Mouse (Mus musculus) small intestine, adult 2 months (tissue): ENCODE results near the gene Rtkn2. TPM values are rescaled to one million over a fixed set of nuclear protein-coding genes. Genes with fewer than 3 reads are reported as not detected.

Experiments used
- H3K27ac ChIP-seq: fragments of 200-500 bp; 2 replicates; pipeline ENCODE4 v1.5.1; 2012; ENCODE audit warnings: low read depth, low read length, control low read depth, inconsistent platforms; ENCODE audit not compliant: insufficient read depth
- H3K27me3 ChIP-seq: fragments of 200-500 bp; 2 replicates; pipeline ENCODE4 v1.6.1; 2012; ENCODE audit warnings: mild to moderate bottlenecking, moderate library complexity, low read length, inconsistent platforms; ENCODE audit not compliant: control insufficient read depth, insufficient read depth
- H3K36me3 ChIP-seq: fragments of 200-500 bp; 2 replicates; pipeline ENCODE4 v1.6.1; 2012; ENCODE audit warnings: mild to moderate bottlenecking, low read length, control low read depth, inconsistent platforms; ENCODE audit not compliant: control insufficient read depth, insufficient read depth
- H3K4me1 ChIP-seq: fragments of 200-500 bp; 2 replicates; pipeline ENCODE4 v1.6.1; 2012; ENCODE audit warnings: low read length, inconsistent platforms, mixed read lengths; ENCODE audit not compliant: control insufficient read depth, insufficient read depth, insufficient read length
- H3K4me3 ChIP-seq: fragments of 200-500 bp; 2 replicates; pipeline ENCODE4 v1.5.1; 2012; ENCODE audit warnings: low read depth, mild to moderate bottlenecking, control low read depth, inconsistent platforms, low read length, moderate library complexity
- CTCF ChIP-seq: fragments of 200-500 bp; IDR thresholded peaks from 2 replicates; pipeline ENCODE4 v1.5.1; 2012; ENCODE audit warnings: low read depth, mild to moderate bottlenecking, control low read depth, inconsistent platforms, low read length, moderate library complexity, mixed read lengths; ENCODE audit not compliant: insufficient replicate concordance, insufficient read length; ENCODE audit errors: extremely low read depth
- POLR2A ChIP-seq: fragments of 200-500 bp; IDR thresholded peaks from 2 replicates; pipeline ENCODE4 v1.6.1; 2012; ENCODE audit warnings: low read depth, mild to moderate bottlenecking, control low read depth, inconsistent platforms, low read length, moderate library complexity
- WGBS: fragments of 180-500 bp; shearing (Covaris S2); methylation state at CpG from one replicate; pipeline ENCODE4 v1.1.7; 2018; 5-methylcytosine and 5-hydroxymethylcytosine counted together
- polyA plus RNA-seq: library from polyadenylated mRNA; depleted of rRNA; stranded (reverse); fragments of >200 nt; gene quantifications from 2 replicates; pipeline ENCODE4 v1.2.3, GENCODE M21; 2012

The Rtkn2 gene
- polyA plus RNA-seq, 1 experiment = 0.06 TPM

DNA sequence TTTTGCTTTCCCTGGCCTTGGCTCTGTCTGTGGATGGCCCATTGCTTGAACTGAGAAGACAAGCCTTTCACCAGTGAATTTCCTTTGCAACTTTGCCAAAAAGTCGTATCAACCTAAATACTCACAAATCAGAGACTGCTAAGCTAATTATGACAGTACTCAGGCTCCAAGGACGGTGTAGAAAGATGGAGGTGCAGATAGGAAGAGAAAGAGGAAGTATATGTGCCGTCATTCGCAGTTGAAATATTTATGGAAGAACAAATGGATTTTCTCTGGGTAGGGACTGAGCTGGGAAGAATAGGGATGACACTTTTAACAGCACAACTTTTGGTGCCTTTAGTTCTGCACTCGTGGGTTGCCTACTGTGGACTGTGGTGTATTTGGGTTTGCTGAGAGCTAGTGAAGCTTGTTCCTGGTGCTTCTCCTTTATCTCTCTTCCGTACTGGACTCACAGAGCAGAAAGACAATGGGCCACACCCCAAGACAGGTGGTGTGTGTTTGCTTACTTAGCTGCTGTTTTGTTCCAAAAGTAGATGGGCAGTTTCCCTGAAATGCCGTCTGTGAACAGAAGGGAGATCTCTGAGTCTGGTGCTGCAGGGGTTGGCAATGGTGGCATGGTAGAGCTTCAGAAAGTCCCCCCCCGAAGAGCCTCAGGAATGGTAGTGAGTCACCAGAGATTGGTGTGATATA lies 29.2 kb upstream of the Rtkn2 start:
- TF ChIP-seq POLR2A (no peak), CTCF (no peak)
- no peaks in the 10 kb centered on the region for H3K4me1 ChIP-seq
- H3K36me3 ChIP-seq = no peaks in the 10 kb centered on the region
- WGBS = 42% methylated on average over 8 of the region's 8 CpGs
- H3K4me3 ChIP-seq = no peak overlapping the region
- no peak overlapping the region for H3K27ac ChIP-seq
- H3K27me3 ChIP-seq = no peaks in the 10 kb centered on the region

GRCm38 (mm10) chr10:67951690-67952089 lies 27.7 kb upstream of the Rtkn2 start:
- TF ChIP-seq CTCF (no peak), POLR2A (no peak)
- Histone ChIP-seq H3K36me3 (no peaks in the 10 kb centered on the region), H3K27me3 (no peaks in the 10 kb centered on the region; the same call in 1 of the 2 replicates), H3K27ac (no peak overlapping the region), H3K4me3 (no peak overlapping the region), H3K4me1 (no peaks in the 10 kb centered on the region)
- 38% methylated on average over 4 of the region's 4 CpGs for WGBS

- Histone ChIP-seq H3K4me3 (no peak overlapping the region), H3K27me3 (no peaks in the 10 kb centered on the region; the same call in 1 of the 2 replicates), H3K4me1 (no peaks in the 10 kb centered on the region), H3K27ac (no peak overlapping the region), H3K36me3 (no peaks in the 10 kb centered on the region)
- no peak for TF ChIP-seq POLR2A
- no peak for TF ChIP-seq CTCF
- 92% methylated on average over 2 of the region's 2 CpGs for WGBS
These were observed 23.4 kb upstream of the Rtkn2 start for GRCm38 (mm10) chr10:67955982-67956381.

- Histone ChIP-seq H3K27ac (no peak overlapping the region), H3K4me3 (no peak overlapping the region), H3K36me3 (no peaks in the 10 kb centered on the region), H3K4me1 (no peaks in the 10 kb centered on the region), H3K27me3 (no peaks in the 10 kb centered on the region; the same call in 1 of the 2 replicates)
- no peak for TF ChIP-seq CTCF
- no peak for TF ChIP-seq POLR2A
- 29% methylated on average over 3 of the region's 3 CpGs for WGBS
These were observed 19.4 kb upstream of the Rtkn2 start for GRCm38 (mm10) chr10:67959982-67960381.

DNA sequence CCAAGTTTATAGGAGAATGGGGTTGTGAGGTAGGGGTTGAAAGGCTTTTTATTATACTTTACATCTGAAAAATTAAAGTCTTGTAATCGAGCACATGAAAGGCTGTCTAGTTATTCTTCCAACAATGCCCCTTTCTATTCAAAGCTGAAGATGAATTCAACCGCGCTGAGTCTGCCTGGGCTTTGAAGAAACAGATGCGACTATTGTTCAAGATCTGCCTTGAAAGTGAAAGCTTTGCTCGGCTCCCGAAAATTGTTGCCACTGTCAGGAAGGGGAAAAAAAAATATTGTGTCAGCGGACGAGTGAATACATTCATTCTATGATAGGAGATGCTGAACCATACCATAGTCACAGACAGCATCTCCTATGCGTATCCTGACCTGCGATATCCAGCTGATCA lies 16.9 kb upstream of the Rtkn2 start:
- no peaks in the 10 kb centered on the region for H3K36me3 ChIP-seq
- 58% methylated on average over 10 of the region's 10 CpGs for WGBS

DNA sequence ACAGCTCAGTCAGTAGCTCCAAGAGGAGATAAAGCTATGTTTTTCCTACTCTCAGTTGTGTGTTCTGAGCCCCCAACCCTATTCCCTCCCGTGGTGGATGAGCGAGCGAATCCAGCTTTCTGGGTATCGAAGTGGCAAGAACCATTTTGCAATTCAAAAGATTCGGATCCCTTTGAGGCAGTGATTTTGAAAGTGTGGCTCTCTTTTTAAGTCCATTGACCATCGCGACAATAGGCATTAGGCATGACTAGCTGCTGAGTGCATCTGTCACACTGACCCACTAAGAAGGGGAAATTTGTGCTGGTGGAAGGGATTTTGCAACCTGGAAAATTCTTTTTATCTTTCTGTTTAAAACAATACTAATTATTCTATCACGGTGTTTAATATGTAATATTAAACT lies 15.3 kb upstream of the Rtkn2 start:
- Histone ChIP-seq H3K27me3 (no peaks in the 10 kb centered on the region; the same call in 1 of the 2 replicates), H3K4me3 (no peak overlapping the region), H3K4me1 (no peaks in the 10 kb centered on the region), H3K36me3 (no peaks in the 10 kb centered on the region), H3K27ac (no peak overlapping the region)
- 83% methylated on average over 8 of the region's 8 CpGs for WGBS
- no peak for TF ChIP-seq POLR2A

More for the DNA sequence above, 16.9 kb upstream of the Rtkn2 start:
- Histone ChIP-seq H3K27me3 (no peaks in the 10 kb centered on the region; the same call in 1 of the 2 replicates), H3K4me3 (no peak overlapping the region), H3K27ac (no peak overlapping the region), H3K4me1 (no peaks in the 10 kb centered on the region)
- TF ChIP-seq POLR2A (no peak), CTCF (no peak)

GRCm38 (mm10) chr10:67965251-67965986 lies 14.0 kb upstream of the Rtkn2 start:
- no peaks in the 10 kb centered on the region for H3K36me3 ChIP-seq
- no peak overlapping the region for H3K4me3 ChIP-seq
- WGBS = 83% methylated on average over 4 of the region's 4 CpGs
- no peak for TF ChIP-seq CTCF
- TF ChIP-seq POLR2A = no peak
- H3K27me3 ChIP-seq = no peaks in the 10 kb centered on the region; the same call in 1 of the 2 replicates
- no peaks in the 10 kb centered on the region for H3K4me1 ChIP-seq
- no peak overlapping the region for H3K27ac ChIP-seq
